Mouse (Mus musculus) adrenal gland (tissue): ENCODE measurements around the gene Ccdc149.

Source experiments
- intact Hi-C: fragments of 180-260 bp; cut with DNase I; formaldehyde crosslinking; loops from one replicate; pipeline ENCODE4 v1.15.1; 2025

Gene Ccdc149

DNA sequence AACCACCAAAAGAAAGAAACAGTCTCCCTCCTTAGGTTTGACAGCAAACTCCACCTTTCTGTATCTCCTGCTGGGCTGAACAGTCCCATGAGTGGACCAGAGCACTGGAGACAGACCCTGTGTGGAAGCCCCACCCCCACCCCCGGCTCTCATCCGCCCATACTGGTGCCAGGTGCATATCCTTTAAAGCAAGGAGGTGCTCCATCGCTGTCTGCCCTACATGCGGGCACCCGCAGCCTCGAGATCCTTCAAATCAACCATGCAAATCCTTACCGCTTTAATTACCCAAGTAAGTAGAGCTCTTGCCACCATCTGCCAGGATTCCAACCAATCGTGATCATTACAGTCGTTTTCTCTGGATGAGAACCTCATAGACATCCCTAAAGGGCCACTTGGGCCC lies 20.5 kb downstream of the Ccdc149 start:
- intact Hi-C loops: no loop called here

DNA sequence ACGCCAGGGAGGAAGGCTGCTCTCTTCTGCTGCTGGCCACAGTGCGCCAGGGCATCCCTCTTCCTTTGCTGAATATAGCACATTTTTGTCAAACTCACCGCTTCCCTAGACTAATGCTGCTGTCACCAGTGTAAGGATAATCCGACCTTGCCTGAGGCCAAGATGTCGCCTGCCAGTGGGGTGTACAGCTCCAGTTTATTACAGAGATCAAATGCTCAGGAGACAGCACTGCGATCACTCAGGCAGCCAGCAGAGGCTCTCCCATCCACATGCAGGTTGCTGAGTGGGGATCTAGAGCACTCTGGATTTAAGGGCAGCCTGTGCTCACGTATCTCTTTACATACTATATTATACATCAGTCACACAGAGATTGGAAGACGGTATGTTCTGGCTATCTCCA lies 22.1 kb downstream of the Ccdc149 start:
- intact Hi-C loops: no loop called here

DNA sequence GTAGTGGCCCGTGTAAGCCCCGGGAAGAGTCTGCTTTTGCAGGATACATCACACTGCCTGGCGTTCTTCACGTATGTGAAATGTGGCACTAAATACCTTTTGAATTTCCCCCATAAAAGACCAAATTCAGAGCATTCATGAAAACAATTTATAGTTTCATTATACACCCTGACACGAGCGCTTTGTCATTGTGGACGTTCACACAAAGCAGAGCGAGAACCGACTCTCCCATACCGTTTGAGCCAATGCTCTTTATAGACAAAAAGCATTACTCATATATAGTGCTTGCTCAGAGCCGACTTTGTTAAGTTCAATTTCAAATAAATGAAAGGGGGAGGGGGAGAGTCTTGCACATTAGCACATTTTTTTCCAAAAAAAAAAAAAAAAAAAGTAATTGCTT lies 31.0 kb downstream of the Ccdc149 start:
- intact Hi-C loops: no loop called here

DNA sequence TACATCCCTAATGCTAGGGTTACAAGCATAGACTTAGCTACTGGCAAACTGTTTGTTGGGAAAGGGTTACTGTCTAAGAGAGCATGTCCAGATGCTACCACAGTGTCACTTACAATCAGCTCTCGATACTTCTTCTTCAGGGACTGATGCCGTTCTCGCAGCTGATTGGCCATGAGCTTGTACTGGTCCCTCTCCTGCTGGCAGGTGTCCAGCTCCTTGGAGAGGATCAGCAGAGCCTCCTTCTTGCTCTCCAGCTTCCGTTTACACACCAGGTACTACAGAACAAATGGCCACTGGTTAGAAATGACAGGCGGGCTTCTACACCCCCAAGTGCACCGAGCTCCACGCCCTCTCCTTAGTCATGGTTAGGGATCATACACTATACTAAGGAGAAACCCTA lies 32.4 kb downstream of the Ccdc149 start:
- intact Hi-C loops: no loop called here

DNA sequence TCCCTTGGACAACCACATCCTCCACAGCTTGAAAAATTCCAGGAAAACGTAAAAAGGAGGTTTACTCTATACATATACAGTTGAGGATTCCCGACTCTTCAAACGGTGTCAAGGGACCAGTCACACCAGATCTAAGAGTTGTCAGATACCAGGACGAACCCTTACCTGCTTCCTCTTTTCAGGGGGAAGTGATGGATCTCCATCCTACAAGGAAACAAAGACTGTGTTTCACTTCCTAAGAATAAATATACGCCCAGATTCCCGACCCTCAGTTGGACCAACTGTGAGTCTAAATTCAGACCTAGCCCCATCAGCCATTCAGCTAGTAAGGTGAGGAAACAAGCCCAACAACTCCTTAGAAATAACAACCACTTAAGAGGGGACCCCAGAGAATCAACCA lies 35.8 kb downstream of the Ccdc149 start:
- intact Hi-C loops: no loop called here

DNA sequence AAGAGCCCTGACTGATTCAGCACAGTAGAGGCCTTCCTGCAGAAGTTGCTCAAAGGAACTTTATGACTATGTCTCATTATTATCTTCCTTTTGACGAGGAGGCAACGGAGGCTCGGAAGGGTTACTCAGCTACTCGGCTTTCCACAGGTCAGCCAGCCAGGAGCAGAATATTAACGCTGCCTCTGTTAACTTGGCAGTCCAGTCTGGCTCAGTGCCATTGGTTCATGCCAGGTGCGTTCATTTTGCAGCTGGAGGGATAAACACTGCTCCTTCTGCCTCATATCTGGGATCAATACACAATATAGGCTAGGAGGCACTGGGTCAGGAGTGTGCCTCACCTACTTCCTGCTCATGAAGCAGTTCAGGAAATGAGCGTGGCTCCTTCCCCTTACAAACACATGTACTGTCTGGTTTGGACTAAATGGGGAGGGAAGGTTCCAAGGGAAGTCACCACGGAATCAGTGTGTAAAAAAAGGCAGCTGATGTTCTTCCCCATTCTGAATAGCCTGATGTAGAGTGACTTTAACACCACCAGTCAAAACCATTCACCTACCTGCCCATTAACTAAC lies 40.0 kb downstream of the Ccdc149 start:
- intact Hi-C loops: no loop called here

DNA sequence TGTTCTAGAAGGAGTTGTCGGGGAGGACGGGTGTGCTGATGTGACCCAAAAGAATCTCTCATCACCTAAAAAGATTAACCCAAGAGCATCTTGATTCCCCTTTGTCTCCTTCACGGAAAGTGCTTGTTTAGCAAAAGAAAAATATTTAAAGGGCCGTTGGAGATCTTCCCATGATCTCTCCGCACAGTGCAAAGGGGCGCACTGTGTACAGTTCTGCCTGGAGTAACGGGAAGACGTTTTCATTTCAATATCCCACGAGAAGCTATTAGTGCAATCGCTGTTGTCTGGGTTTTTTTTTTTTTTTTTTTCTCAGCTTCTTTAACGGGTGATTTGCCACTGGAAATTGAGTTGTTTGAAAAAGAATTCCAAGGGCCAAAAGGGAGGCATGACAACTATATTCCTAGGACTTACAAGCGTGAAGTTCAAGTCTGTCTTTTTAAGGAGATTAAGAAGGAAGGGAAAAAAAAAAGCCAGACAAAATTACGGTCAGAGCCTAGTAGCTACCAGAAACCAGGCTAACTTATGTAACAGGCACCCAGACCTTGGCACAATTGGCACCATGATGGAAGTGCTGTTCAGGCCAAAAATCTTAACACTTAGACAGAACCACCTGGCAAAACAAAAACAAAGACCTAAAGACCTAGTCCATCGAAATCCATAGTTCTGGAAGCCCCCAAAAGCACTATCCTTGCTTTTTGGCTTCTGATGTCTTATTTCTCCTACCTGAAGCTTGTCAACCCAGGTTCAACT lies 41.4 kb downstream of the Ccdc149 start:
- intact Hi-C loops: no loop called here

DNA sequence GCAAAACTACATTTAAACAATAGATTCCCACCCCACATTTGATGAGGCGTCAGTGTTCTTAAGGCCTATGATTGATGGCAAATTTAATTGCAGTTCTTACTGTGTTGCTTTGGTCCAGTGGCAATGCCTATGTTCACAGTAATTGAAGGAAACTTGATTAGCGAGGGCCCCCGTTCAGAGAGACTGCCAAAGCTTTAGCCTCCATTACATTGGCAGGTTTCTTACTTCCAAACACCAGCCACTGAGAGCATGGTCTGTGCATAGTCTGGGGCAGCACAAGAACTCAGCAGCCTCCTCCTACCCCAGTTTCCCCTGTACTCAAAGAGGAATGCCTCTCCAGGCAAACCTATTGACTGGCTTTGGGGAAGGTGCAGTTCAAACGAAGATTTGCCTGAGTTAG lies 42.7 kb downstream of the Ccdc149 start:
- intact Hi-C loops: no loop called here

DNA sequence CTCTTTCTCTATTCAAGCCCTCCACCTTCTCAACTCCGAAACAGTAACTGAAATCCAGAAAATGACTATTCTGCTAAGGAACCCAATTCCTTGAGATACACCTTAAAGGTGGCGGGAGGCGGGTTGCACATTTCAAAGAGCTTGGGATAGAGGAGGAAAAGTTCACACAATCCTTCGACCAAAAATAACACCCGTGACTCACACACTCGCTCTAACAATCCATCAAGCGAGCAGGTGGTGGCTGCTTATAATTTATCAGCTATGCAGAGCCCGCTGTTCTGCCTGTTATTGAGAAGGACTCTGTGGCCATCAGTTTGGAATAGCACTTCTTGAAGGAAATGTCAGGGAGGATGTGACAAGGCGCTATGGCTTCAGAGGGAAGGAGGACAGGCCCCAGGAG lies 45.5 kb downstream of the Ccdc149 start:
- intact Hi-C loops: no loop called here

DNA sequence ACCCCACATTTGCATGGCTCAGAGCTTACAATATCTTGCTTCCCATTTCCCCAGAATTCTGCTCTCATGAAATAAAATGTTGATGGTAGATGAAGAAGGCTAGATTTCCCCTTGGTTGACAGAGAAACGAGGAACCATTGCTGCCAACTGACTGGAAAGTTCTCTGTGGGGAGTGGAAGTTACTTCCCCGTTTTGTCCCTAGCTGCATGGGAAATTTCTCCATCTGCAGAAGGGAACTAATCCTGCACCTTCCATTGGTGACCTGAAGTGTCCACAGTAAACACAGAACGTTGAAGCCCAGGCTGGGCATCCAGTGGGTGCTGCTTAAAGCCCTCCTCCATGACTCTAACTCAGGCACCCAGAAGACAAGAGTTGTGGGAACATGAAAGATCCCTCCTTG lies 47.4 kb downstream of the Ccdc149 start:
- intact Hi-C loops: no loop called here

DNA sequence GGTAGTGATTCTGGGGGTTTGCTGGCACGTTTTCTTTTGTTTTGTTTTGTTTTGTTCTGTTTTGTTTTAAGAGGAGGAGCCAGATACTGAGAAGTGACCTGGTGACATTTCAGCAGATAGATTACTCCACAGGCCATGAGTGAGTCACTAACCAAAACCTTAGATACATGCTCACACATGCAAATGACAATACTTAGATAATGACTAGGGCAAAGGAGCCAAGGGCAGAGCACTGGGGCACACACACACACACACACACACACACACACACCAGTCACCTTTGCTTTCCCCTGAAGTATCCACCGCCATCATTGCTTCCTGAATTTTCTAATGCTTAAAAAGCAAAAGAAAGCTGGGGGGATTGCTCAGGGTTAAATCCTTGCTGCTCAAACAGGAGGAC lies 54.8 kb downstream of the Ccdc149 start:
- intact Hi-C loops: no loop called here

DNA sequence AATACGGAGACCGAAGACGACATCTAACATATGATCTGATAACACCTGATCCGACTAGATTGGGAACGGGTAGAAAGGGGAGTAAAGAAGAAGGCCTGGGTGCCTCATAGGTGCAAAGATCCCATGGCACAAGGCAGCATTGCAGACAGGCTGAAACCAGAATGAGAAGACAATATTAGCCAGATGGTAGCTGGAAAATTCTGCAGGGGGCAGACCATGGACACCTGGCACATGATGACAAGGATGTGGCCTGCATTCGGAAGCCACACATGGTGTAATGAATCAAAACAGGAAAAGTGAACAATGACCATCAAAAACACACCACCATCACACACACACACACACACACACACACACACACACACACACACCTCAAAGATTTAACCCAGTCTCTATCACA lies 55.4 kb downstream of the Ccdc149 start:
- intact Hi-C loops: no loop called here

DNA sequence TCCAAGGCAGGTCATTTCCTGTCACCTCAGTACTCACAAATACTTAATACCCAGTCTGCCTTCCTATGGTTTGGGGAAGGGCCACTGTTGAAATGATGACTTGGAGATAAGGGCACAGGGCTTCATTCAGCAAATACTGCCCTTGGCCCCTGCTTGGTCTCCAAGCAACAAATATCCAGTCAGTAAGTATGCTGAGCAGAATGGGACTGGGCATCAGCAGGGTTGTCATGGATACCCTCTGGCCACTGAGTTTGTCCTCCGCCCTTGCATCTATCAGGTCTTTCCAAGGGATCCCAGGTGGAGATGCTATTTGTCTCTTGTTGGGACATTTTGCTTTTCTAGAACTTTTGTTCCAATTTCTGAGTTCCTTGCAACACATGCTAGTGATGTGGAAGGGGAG lies 56.1 kb downstream of the Ccdc149 start:
- intact Hi-C loops: no loop called here

DNA sequence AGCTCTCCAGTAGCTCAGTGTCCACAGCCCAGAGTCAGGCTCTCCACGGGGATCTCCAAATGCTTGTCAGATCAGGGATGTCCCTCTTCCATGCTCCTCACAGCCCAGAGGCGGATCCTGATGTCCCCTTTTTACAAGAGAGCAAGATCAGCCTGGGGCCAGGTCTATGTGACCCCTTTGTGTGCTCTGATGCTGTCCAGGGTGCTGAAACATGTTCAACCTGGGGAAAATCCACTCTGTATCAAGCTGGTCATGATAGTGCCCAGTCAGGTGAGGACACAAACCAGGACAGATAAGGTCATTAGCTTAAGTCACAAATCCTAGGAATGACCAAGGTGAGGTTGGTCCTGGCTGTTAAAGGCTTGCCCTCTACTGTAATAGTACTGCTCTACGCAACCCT lies 59.8 kb downstream of the Ccdc149 start:
- intact Hi-C loops: no loop called here

DNA sequence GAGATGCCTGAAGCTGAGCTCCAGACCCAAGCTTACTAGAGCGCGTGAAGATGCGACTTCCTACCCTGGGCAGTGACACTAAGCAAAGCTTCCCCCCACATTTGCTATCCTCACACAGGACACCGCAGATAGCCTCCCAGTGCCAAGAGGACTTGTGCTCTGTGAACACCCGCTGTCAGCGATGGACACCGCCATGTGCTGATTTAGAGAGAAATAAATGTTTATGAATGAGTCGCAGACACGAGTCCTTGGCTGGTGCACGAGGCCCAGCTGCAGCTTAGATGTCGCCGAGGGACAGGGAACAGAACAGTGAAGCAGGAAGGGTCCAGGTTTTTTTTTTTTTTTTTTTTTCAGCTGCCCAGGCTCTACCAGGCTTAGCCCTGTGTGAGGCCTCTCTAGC lies 61.1 kb downstream of the Ccdc149 start:
- intact Hi-C loops: no loop called here

DNA sequence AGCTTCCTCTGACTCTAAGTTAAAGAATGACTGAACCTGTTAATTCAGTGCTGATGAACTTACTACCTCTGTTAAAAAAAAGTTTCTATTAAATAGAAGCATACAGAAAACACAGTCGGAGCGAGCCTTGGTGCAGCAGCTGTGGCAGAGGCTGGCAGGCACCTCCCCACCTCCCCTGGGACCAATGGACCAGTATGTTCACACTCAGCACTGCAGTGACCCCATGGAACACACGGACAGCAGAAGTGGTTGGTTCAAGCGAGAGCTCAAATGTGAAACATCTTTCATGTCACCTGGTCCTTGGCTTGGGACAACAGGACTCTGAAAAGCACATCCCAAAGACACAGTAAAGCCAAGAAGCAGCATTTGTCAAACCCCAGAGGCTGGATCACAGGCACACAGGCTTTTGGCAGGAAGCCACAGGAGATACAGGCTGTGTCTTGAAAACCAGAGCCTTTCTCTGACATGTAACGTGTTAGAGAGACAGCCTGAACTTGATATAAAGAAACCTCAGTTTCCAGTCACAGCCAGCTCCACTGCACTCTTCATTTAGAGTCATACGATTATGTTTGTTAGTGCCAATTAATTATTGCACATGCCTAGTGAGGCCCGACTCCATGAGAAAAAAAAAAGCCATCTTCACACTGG lies 62.5 kb downstream of the Ccdc149 start:
- intact Hi-C loops: no loop called here

DNA sequence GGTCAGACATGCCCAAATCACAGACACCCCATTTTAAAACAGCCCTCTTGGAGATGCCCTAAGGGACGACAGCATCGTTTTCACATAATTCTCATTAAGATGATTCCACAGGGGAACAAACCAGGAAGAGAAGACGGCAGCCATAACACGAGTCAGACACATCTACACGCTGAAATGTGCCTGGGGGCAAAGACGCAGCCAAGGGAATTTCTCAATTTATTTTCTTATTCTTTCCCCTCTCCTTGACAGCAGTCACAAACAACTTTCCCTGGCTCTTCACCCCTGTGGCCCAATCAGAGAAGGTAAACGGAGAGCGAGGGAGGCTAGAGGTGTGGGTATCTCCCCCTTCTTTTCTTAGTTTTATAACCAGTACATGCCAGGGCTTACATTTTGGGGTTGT lies 66.9 kb downstream of the Ccdc149 start:
- intact Hi-C loops: no loop called here

DNA sequence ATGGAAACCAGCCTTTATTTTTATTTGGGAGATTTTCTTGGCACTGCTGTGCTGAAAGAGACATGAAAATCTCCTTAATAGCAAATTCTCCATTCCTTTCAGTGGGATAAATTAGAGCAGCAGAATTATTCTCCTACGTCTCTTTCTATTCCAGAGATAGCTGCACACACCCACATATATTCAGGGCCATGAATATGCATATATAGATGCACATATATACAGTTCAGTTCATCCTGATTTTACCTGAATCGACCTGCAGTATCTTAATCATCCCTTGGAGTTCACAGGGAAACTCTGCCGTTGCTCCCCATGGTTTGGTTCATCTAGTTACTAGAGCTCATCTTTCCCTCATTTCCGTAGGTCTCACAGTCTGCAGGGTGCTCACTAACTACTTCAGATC lies 77.6 kb downstream of the Ccdc149 start:
- intact Hi-C loops: no loop called here

DNA sequence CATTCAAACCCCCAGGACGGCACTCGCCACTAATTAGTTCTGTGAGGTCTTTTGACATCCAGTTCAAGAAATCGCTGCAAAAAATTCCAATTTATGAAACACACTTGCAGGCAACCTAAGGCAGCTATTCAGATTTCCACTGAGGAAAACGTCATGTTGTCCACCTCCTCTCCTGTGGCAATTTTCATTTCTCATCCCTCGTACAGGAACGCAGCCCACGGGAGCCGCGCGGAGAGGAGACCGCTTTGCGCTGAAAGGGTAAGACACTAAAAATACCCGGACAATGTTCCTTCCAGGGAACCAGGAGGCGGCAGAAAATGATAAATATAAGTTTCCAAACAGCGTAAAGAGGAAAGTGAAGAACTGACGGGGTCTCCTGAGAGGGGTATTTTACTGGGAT lies 79.8 kb downstream of the Ccdc149 start:
- intact Hi-C loops: no loop called here

DNA sequence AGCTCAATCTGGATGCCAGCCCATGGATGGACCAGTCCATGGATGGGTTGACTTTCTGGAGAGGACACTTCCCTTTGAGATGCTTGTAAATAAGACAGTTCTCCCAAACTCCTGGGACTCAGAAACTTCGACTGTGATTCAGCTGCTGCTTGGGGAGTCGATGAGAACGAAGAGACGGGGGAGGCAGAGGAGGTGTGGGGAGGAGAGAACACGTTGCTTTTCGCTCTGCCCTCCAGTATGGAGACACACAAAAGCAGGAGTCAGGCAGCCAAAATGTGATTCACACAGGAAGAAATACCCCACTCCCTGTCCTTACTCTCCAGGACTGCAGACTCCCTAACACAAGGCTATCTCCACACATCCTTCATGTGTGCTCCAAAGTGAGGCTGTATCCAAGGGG lies 80.9 kb downstream of the Ccdc149 start:
- intact Hi-C loops: no loop called here

DNA sequence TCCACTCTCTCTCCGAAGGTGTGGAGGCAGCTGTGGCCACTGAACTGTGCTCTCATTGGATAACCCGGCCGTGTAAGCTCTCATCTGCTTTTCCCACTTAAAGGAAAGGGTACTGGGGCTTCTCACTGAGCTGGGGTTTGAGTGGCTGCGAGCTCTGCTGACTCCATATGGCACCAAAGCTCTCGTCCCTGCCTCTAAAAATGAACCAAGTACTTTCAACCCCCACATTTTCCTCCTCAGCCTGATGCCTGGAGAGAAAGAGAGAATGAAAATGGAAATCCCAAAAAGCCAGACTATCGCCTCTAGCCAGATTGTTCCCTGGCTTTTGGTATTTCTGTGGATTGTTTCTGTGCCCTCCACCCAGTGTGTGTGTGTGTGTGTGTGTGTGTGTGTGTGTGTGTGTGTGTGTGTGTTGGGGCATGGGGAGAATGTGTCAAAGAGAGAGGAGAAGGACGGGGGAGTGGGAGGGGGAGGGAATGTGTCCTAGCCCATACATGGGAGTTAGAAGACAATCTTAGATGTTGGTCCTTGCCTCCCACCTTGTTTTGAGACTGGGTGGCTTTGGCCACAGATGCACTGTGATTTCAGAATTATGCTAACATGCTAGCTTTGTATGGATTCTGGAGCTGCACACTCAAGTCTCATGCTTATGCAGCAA lies 83.1 kb downstream of the Ccdc149 start:
- intact Hi-C loops: no loop called here

DNA sequence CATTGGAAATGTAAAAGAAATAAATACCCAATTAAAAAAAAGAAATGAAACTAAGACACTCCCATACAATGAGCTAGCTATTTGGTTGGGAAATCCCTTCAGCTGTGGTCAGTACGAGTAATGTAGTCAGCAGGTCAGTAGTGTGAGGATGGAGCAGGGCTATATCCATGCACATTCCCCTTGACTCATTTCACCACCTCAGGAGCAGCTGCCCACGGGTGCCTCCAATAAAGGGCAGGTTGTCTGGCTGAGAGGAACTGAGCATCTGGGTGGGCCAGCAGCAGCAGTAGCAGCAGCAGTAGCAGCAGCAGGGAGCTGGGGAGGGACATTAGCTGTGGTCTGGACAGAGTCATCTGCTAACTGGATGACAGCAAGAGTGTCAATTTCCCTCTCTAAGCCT lies 85.3 kb downstream of the Ccdc149 start:
- intact Hi-C loops: no loop called here

DNA sequence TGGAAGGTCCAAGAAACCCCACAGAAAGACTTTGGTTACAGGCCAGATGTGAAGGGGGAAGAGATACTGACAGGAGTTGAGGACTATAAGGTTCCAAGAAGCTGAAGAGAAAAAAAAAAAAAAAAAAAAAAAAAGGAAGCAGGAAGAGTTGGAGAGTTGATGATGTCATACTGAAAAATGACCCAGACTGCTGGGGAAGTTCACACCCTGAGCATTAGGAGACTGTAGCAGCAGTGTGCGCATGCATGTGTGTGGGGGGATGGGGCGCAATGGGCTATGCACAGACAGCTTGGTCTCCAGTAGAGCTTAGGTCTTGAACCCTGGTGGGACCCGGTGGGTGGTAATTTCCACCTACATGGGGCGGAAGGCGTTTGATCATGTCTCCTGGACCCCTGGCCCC lies 87.6 kb downstream of the Ccdc149 start:
- intact Hi-C loops: no loop called here
